Mouse (Mus musculus) left cerebral cortex, adult 9 months (tissue): ENCODE measurements around the gene Rpap2.
A peak's percentile ranks its signal among the peaks of the same experiment; 100 is the strongest.

Source experiments
- DNase-seq, 2 experiments: peaks; one replicate each; pipeline ENCODE4 v3.0.0; 2022; ENCODE audit warnings: low spot score in 2 of 2

The Rpap2 gene

GRCm38 (mm10) chr5:107687161-107687560, 90.0 kb downstream of the Rpap2 start:
- no peak for DNase-seq

- peak; percentile 2 to 58 for DNase-seq
These were observed 90.7 kb downstream of the Rpap2 start for GRCm38 (mm10) chr5:107687592-107688498.

- no peak for DNase-seq
These were observed 91.3 kb downstream of the Rpap2 start for GRCm38 (mm10) chr5:107688499-107688866.

GRCm38 (mm10) chr5:107695019-107695418, 97.8 kb downstream of the Rpap2 start:
- DNase-seq = no peak

GRCm38 (mm10) chr5:107698888-107699287, 101.7 kb downstream of the Rpap2 start:
- DNase-seq = no peak

GRCm38 (mm10) chr5:107700873-107701272, 103.7 kb downstream of the Rpap2 start:
- no peak for DNase-seq

- no peak for DNase-seq
These were observed 104.5 kb downstream of the Rpap2 start for GRCm38 (mm10) chr5:107701658-107702057.

GRCm38 (mm10) chr5:107703207-107703763, 106.1 kb downstream of the Rpap2 start:
- DNase-seq = no peak

GRCm38 (mm10) chr5:107705756-107706155, 108.6 kb downstream of the Rpap2 start:
- DNase-seq = no peak

- no peak for DNase-seq
These were observed 109.1 kb downstream of the Rpap2 start for GRCm38 (mm10) chr5:107706262-107706661.

GRCm38 (mm10) chr5:107708124-107708797, 111.1 kb downstream of the Rpap2 start:
- no peak for DNase-seq
